Mouse (Mus musculus) lung, postnatal 0 days (tissue): ENCODE measurements around the gene Mta1. TPM values are rescaled to one million over a fixed set of nuclear protein-coding genes. Genes with fewer than 3 reads are reported as not detected.

Experiments used
- ATAC-seq: fragments of 200-750 bp; cut with Nextera tagmentation; 2 replicates; pipeline ENCODE4 v1.8.0; 2017; ENCODE audit warnings: moderate library complexity
- DNase-seq: peaks from one replicate; pipeline ENCODE4 v3.0.0-alpha.2; 2016; ENCODE audit warnings: low spot score
- H3K27ac ChIP-seq: fragments of 300-500 bp; sonication (generic); 2 replicates; pipeline ENCODE4 v1.5.1; 2014; ENCODE audit warnings: antibody characterized with exemption, mild to moderate bottlenecking, low read length, mixed read lengths
- H3K27me3 ChIP-seq: fragments of 300-500 bp; sonication (generic); replicated peaks from 2 replicates; pipeline ENCODE4 v1.6.1; 2014; ENCODE audit warnings: low read length, mixed read lengths; ENCODE audit not compliant: insufficient read depth
- H3K36me3 ChIP-seq: fragments of 300-500 bp; sonication (generic); 2 replicates; pipeline ENCODE4 v1.6.1; 2014; ENCODE audit warnings: low read length, mixed read lengths; ENCODE audit not compliant: insufficient read depth
- H3K4me1 ChIP-seq: fragments of 300-500 bp; sonication (generic); 2 replicates; pipeline ENCODE4 v1.6.1; 2014; ENCODE audit warnings: antibody characterized with exemption, low read depth, low read length, mixed read lengths; ENCODE audit not compliant: insufficient read depth
- H3K4me2 ChIP-seq: fragments of 300-500 bp; sonication (generic); replicated peaks from 2 replicates; pipeline ENCODE4 v1.6.1; 2014; ENCODE audit warnings: low read depth, mild to moderate bottlenecking, low read length, moderate library complexity, mixed read lengths
- H3K4me3 ChIP-seq: fragments of 300-500 bp; sonication (generic); 2 replicates; pipeline ENCODE4 v1.5.1; 2014; ENCODE audit warnings: low read depth, low read length
- H3K9ac ChIP-seq: fragments of 300-500 bp; sonication (generic); replicated peaks from 2 replicates; pipeline ENCODE4 v1.6.1; 2014; ENCODE audit warnings: low read depth, mild to moderate bottlenecking
- H3K9me3 ChIP-seq: fragments of 300-500 bp; sonication (generic); 2 replicates; pipeline ENCODE4 v1.6.1; 2016; ENCODE audit warnings: low read length, mixed read lengths
- CTCF ChIP-seq: IDR thresholded peaks from 2 replicates; pipeline ENCODE4 v1.5.1; 2016; ENCODE audit warnings: antibody characterized with exemption, mild to moderate bottlenecking
- EP300 ChIP-seq: IDR thresholded peaks from 2 replicates; pipeline ENCODE4 v1.6.1; 2016; ENCODE audit warnings: antibody characterized with exemption, mild to moderate bottlenecking, control low read depth
- WGBS: fragments of 180-500 bp; shearing (Covaris S2); extraction: QIAGEN DNeasy Blood & Tissue Kit; methylation state at CpG from one replicate; pipeline ENCODE4 v1.1.7; 2014; 5-methylcytosine and 5-hydroxymethylcytosine counted together
- polyA plus RNA-seq: library from polyadenylated mRNA; unstranded; fragments of >200 nt; fragmentation: Nextera tagmentation; extraction: Ambion mirVana; gene quantifications from 2 replicates; pipeline ENCODE4 v1.2.1, GENCODE M21; 2015

Gene Mta1
- polyA plus RNA-seq, result 10.5 and 12.2 TPM in 2 replicates

DNA sequence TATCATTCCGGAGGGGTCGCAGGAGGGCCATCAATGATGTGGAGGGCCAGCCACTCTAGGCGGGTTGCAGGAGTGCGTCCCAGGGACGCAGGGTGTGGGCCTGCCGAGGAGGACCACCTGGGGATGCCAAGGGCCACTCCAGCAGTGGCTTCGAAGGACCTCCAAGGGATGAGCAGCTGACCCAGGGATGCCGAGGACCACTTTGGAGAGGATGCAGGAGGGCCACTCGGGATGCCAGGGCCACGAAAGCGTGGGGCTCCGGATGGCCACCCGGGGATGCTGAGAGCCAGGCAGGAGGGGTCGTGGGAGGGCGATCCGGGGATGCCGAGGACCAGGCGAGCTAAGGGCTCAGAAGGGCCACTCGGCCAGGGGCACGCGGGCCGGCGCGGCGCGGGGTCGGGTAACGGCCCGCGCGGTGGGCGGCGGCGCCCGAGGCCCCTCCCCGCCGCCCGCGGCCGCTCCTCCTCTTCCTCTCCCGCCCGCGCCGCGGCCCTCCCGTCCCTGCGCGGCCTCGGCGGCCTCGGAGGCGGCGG is at the start of gene Mta1:
Gene Mta1, plus strand, starts transcription at position 530 of the 533 bp plus-strand sequence.
- peak; percentile 71 for ATAC-seq
- Histone ChIP-seq H3K9me3 (no peaks in the 10 kb centered on the region), H3K36me3 (no peaks in the 10 kb centered on the region), H3K4me3 (peak within 1 kb of the TSS; percentile 89), H3K27me3 (no peaks in the 10 kb centered on the region), H3K4me2 (peak within 1 kb of the TSS; percentile 98), H3K27ac (peak within 1 kb of the TSS; percentile 84), H3K9ac (peak within 1 kb of the TSS; percentile 95), H3K4me1 (no peaks in the 10 kb centered on the region; the same call in 1 of the 2 replicates)
- TF ChIP-seq CTCF, result no peak
- no peak for TF ChIP-seq EP300
- 4% methylated on average over 16 of the region's 53 CpGs for WGBS
- peak; percentile 77 for DNase-seq

DNA sequence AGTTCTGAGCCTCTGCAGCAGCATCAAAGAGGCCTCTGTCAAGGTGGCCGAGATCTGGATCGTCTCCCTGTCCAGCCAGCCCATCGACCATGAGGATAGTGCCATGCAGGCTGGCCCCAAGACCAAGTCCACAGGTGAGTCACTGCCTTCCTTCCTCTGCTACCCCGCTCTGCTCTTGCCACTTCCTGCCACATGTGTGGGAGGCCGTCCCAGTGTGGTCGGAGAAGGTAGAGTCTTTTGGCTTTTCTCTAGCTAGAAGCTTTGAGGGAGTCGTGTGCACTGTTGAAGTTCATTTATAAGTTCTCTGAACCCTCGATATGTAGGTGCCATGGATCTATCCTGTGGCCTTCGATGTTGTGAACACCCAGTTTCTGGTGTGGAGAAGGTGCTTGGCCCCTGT is 48.2 kb upstream of the Mta1 start:
- Histone ChIP-seq H3K36me3 (peaks cover 19% of the 10 kb centered on the region), H3K27ac (no peak overlapping the region), H3K4me2 (no peak overlapping the region), H3K4me3 (no peak overlapping the region), H3K27me3 (no peaks in the 10 kb centered on the region), H3K4me1 (peaks cover 6% of the 10 kb centered on the region; the same call in 1 of the 2 replicates), H3K9me3 (no peaks in the 10 kb centered on the region), H3K9ac (no peak overlapping the region)
- 81% methylated on average over 9 of the region's 9 CpGs for WGBS
- ATAC-seq, result no peak
- no peak for DNase-seq
- TF ChIP-seq CTCF (no peak), EP300 (no peak)

DNA sequence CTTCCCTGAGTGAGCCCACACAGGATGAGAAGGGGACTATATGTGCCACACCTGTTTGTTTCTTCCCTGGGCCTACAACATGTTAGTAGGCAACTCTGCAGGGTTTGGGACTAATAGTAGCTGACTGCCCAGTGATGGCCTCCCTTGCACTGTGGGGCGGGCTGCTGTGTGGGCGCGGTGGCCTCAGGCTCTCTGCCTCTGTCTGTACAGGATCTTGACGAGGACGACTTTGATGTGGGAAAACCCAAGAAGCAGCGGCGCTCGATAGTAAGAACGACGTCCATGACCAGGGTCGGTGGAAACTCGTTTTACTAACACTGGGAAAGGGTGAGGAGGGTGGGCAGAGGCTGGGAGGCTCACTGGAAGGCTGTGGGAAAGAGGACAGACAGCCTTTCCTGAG is 47.4 kb upstream of the Mta1 start:
- no peaks in the 10 kb centered on the region for H3K27me3 ChIP-seq
- peaks cover 6% of the 10 kb centered on the region; the same call in 1 of the 2 replicates for H3K4me1 ChIP-seq
- H3K36me3 ChIP-seq, result peaks cover 19% of the 10 kb centered on the region
- H3K4me2 ChIP-seq, result no peak overlapping the region
- DNase-seq (no peak), ATAC-seq (no peak)
- WGBS, result 87% methylated on average over 12 of the region's 12 CpGs
- H3K4me3 ChIP-seq, result no peak overlapping the region
- no peak overlapping the region for H3K9ac ChIP-seq
- no peak overlapping the region for H3K27ac ChIP-seq
- no peaks in the 10 kb centered on the region for H3K9me3 ChIP-seq
- TF ChIP-seq CTCF (no peak), EP300 (no peak)

DNA sequence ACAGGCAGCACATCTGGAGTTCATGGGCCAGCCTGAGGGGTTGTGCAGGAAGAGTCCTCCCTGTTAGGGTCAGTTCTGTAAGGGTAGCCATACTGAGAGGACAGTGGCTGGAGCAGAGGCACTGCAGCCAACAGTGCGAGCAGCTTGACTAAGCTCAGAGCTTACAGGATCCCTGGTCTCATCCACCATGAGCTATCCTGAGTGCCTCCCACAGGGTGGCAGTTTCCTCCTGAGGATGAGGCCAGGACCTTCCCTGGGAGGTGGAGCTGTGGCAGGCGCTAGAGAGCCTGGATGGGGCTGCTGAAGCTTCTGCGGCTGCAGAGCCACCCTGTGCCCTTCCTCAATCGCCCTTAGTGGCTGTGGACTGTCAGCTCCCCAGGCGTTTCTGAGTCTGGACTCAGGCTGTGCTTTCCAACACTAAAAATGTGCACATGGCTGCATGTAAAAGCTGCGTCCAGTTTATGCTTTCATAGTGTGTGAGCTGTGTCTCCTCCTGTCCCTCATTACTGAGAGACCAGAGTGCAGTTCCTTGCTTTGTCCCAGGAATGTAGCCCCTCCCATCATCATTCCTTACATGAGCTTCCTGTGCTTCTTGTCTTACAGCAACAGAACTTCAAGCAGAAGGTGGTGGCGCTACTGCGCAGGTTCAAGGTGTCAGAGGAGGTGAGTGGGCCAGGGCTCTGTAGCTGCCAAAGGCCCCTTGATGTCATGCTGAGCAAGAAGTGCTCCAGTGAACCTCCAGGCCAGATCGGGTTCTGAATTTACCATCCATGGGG is 46.3 kb upstream of the Mta1 start:
- DNase-seq (peak; percentile 70), ATAC-seq (peak; percentile 71)
- Histone ChIP-seq H3K4me2 (no peak overlapping the region), H3K9ac (no peak overlapping the region), H3K27ac (0 out of 2 replicates have a peak overlapping the region, but pooled peaks have one; percentile 9), H3K4me1 (peaks cover 6% of the 10 kb centered on the region; the same call in 1 of the 2 replicates), H3K4me3 (no peak overlapping the region), H3K9me3 (no peaks in the 10 kb centered on the region), H3K36me3 (peaks cover 19% of the 10 kb centered on the region), H3K27me3 (no peaks in the 10 kb centered on the region)
- WGBS, result 36% methylated on average over 9 of the region's 9 CpGs
- TF ChIP-seq EP300 (no peak), CTCF (peak; percentile 47)

DNA sequence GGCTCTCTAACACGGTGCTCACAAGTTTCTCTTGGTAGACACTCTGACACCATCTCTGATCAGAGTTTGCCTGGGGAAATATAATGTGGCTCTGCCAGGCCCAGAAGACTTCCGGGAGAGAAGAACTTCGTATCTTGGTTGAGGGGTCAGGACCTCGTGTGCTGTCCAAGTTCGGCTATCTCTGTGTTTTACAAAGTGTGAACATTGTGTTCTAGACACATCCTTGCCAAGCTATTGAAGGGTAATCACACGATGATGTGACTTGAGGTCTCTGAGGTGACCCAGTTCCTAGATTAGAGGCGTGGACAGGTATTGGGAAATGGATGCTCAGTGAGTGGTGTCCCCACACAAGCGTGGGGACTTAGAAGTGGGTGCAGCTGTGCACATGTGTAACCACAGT is 42.0 kb upstream of the Mta1 start:
- TF ChIP-seq EP300 (no peak), CTCF (no peak)
- ATAC-seq (no peak), DNase-seq (no peak)
- H3K4me3 ChIP-seq, result no peak overlapping the region
- no peak overlapping the region for H3K9ac ChIP-seq
- no peaks in the 10 kb centered on the region for H3K9me3 ChIP-seq
- WGBS, result 74% methylated on average over 8 of the region's 8 CpGs
- H3K27ac ChIP-seq, result no peak overlapping the region
- peaks cover 6% of the 10 kb centered on the region; the same call in 1 of the 2 replicates for H3K4me1 ChIP-seq
- peaks cover 18% of the 10 kb centered on the region for H3K36me3 ChIP-seq
- H3K27me3 ChIP-seq, result no peaks in the 10 kb centered on the region
- no peak overlapping the region for H3K4me2 ChIP-seq

DNA sequence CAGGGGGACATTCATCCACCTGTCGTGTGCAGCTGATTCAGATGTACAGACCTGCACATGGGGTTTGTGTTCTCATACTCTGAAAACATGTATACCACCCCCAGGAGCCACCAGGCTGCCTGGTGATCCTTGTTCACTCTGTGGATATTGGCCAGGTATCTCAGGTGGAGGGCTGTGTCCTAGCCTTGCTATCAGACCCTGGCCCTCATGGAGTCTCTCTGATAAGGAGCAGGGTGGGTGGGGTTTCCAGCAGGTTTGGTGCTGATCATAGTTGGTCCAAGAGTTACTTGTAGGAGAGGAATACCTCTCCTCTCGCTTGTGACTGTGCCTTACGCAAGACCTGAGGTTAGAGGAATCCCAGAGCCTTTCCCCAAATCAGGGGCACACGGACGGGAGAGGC is 37.9 kb upstream of the Mta1 start:
- ATAC-seq, result no peak

More for the DNA sequence above, 37.9 kb upstream of the Mta1 start:
- Histone ChIP-seq H3K27ac (no peak overlapping the region), H3K4me3 (no peak overlapping the region), H3K4me2 (no peak overlapping the region), H3K4me1 (no peaks in the 10 kb centered on the region), H3K9ac (no peak overlapping the region), H3K9me3 (no peaks in the 10 kb centered on the region), H3K27me3 (no peaks in the 10 kb centered on the region), H3K36me3 (peaks cover 24% of the 10 kb centered on the region)
- no peak for TF ChIP-seq CTCF
- no peak for TF ChIP-seq EP300
- 83% methylated on average over 5 of the region's 5 CpGs for WGBS
- no peak for DNase-seq
